Mouse (Mus musculus) ZHBTc4 (cell line): ENCODE data around the gene Got2.

Experiments used
- DNase-seq: peaks from one replicate; pipeline ENCODE4 v3.0.0-alpha.2; 2011; ENCODE audit warnings: low read depth, low spot score

The Got2 gene

DNA sequence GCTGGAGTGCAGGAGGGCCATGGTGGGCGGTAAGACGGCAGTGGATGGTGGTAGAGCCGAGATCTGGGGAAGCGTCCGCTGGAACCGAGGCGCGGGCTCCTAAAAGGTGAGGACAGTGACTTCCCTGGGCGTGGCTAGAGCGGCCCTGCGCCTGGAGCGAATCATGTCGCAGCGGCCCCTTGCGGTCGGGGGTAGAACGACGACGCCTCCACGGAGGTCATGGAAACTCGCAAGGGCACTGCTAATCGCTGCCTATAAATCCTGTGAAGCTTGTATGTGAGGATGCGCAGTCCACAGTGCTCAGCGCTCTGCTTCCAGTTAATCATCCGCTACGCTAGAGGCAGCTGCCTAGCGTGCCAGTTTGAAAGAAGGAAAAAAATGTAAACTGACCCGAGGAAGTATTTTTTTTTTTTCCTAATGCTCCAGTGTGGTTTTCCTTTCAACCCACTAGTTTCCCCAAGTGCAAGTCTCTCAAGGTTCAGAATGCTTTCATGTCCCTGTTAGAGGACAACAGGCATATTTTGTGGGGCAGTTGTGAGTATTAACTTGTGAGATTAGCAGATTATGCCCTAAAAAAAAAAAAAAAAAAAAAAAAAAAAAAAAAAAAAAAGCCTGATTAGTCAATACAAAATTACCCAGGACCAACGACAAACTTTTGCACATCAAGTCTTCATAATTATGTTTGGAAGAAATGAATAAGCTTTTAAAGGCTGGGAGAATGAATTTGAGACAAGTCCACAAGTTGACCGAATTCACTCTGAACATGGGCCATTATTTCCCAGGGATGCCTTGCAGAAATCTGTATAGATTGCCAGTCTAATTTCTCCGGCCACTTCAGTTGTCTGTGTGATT lies at the start of gene Got2:
Gene Got2, minus strand, starts transcription at position 263 of the 852 bp plus-strand sequence.
- peak; percentile 97 for DNase-seq

DNA sequence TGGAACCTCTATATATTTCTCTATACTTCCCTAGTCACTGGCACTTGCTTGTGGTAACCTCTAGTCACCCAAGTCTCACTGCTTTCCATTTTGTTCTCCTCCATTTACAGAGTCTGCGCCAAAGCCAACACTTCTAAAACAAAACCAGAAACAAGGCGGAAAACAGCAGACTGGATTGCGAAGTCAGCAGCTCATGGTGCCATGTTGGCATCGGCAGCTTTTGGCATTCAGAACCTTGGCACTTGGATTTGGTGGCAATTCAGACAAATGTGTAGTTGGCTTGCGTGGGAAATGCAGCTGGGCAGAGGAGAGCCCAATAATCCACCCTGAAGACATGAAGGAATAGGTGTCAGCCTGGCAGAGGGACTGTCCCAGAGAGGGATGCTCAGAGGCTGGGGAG lies 44.5 kb upstream of the Got2 start:
- DNase-seq = no peak

DNA sequence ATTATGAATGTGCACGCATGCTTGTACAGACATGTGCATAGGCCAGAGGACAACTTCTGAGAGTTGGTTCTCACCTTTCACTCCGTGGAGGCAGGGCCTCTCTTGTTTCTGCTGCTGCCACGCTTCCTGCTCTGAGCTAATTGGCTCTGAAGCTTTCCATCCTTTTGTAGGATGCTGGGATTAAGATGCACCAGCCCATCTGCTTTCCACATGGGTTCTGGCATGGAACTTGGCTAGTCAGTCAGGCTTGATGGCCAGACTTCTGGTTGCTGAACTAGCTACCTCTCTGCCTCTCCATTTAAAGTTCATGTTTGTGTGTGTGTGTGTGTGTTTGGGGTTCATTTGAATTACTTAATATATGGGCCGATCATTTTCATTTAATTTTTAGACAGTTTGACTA lies 41.5 kb upstream of the Got2 start:
- DNase-seq = no peak

DNA sequence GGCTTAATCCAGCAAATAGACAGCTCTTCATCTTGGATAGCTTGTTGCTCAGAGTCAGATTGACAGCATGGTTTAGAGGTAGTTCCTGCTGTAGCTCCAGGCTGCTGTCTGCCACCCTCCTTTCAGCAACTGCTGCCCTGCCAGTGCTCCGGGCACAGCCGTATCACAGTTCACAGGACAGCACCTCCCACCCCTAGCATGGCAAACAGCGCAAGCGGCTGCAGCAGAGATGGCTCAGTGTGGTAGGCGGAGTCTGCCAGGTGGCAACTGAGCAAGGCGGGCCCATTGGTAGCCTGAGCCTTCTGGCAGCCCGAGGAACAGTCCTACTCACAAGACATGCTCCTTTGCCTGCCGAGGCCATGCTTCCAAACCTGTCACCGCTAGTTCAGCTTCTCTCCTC lies 27.8 kb upstream of the Got2 start:
- peak; percentile 80 for DNase-seq

DNA sequence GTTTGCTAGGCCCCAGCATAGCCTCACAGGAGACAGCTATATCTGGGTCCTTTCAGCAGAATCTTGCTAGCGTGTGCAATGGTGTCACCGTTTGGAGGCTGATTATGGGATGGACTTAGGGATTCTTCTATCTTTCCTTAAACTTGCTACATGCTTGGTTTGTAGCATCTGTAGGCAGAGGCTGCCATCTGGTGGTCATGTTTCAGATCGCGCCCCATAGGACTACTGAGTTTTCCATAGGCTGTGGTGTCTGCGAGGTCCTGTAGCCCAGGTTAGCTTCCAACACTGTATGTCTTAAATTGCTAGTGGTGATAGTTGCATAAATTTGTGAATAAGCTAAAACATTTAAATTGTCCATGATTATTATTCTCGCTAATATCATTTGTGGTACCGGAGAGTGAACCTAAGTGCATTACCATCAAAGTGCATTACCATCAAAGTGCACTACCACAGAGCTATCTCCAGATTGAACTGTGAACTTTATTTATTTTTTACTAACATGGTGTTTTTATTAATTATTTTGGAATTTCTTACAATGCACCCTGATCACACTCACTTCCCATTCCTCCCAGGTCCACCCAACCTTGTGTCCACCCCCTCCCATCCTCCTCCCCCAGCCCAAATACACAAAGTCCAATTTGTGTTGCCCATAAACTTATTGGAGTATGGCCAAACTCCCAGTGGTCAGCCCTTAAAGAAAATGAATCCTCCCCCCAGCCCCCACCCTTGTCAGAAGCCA lies 26.7 kb upstream of the Got2 start:
- peak; percentile 86 for DNase-seq

DNA sequence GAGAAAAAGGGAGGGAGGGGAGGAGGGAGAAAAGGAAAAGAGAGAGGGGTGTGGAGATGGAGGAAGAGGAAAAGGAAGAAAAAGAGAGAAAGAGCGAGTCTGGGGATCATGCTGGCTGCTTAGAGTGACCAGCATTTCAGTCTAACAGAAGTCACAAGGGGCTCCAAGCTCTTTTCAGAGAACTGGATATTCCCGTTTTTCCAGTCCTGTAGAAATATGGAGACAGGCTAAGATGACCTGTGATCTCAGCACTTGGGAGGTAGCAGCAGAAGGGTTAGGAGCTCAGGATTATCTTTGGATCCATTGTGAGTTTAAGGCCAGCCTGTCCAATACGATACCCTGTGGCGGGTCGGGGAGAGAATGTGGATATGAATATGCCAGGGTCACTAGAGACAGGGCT lies 22.9 kb upstream of the Got2 start:
- no peak for DNase-seq

DNA sequence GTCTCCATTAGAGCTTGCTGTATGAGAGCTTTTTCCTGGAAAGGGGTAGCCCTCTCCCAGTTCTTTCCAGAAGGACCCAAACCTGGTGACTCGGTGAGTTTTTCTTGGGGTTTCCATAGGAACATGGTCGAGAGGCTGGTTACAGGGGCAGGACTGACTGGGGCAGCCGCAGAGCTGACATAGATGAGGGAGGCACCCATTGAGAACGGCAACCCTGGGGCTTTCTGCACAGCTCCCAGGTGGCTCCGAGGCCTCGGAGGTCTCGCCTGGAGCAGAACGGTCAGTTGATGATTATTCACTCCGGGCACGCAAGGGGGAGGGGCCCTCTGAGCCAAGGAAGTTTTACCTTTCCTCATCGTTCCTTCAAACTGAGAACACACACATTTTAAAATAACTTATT lies 19.5 kb upstream of the Got2 start:
- DNase-seq = no peak

DNA sequence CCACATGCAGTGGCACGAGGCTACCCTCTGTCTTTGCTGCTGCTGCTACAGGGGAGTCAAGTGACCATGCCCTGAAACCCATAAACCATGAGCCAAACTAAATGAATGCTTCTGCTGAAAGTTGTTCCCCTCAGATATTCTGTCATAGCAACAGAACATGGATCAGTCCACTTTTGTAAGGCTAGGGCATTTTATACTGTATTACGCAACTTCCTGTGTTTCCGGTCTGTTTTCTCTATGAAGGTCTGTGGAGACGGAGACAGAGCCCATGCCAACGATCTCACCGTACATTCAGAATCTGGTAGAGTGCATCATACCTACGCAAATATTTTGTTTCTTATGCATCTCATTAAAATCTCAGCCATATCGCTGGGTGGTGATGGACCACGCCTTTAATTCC lies 18.4 kb upstream of the Got2 start:
- no peak for DNase-seq

DNA sequence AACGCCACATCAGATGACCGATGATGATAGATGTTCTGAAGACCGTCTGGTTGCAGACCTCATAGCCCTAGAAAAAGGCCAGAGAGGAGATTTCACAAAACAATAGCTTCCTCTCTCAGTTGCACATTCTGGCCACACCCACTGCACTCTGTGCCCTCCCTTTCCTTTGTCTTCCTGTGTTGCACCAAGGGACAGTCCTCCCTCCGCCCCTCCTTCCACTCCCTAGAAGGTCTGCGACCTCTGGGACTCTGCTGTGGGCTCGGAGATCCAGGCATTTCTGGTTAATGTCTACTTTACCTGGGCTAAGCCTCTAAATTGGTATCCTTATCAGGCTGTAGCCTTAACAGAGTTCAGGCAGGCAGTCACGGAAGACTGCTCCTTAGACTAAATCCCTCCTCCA lies 13.5 kb upstream of the Got2 start:
- DNase-seq = peak; percentile 88

DNA sequence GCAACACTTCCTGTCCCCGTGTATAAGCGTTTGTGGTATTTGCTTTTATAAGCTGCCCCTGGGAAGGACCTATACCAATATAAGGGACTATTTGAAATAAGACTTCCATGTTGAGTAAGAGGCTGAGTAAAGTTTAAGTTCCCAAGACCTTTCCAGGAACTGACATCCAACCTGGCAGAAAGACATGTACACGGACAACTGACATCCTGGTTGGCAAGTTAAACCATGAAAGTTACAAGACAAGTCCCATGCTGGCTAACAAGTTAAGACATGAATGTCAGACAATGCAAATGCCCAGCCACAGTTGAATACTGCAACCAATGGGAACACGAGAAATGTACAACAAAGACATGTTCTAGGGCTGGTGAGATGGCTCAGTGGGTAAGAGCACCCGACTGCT lies 5.4 kb upstream of the Got2 start:
- no peak for DNase-seq

DNA sequence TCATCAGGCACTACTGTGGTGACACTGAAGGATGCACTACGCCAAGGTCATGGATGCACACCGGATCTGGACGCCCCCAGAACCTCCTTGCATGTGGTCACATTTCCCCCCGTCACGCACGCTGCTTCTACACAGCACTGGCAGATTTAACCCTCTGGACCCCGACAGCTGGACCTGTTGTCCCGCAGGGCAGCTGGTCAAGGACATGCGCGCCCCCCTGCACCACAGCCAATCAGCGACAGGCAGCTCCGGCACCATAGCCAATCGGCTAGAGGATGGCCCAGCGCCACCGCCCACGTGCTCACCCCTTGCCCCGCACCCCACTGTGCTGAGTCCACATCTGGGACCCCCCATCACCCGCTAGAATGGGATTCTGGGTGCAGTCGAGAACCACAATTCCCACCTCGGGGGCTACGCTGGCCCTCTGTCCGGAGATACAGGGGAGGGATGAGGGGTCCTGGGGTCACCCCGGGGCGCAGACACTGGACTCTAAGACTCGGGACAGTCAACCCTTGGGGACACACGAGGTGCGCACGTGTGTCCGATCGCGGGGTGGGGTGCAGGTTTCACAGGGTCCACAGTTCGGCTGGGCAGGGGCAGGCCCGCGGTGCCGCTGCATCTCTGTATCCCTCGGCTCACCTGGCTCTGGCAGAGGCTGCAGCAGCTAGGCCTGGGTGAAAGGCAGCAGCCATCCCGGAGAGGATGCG lies 616 bp downstream of the Got2 start:
- DNase-seq = peak; percentile 37

DNA sequence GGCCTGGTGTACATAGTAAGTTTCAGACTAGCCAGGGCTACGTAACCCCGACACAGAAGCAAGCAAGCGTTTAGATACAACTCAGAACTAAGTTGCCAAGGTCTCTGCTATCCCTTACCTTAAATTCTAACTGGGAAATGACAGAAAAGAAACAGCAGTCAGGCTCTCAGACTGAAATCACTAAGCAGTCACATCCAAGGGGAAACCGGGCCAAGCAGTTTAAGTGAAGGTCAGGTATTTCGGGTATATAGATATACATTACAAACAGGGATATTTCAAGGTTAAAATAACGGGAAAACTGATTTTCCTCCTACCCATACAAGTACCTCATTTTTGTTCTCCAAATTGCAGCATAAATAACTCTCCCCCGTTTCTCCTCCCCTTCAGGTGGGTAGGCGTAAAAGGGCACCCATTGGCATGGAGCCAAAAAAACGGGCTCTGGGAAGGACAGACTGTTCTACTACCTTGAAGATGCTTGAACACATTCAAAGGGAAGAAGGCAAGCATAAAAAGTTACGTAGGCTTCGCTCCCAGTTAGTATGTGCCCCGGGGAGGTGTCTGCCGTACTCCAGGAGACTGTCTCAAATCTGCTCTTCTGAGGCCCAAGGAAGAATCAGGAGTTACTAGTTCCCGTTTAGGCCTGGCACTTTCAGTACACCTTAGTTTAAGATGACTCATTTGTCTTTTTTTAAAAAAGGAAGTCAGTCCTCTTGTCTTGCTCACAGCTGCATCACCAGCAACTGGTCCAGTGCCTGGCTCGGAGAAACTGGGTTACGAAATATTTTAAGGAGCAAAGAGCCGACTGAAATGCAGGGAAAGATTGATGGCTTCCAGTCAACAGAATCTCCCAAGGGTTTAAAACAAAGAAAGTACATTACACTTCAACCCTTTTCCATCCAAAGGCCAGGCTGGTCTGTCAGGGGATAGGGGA lies 1.4 kb downstream of the Got2 start:
- DNase-seq = no peak

DNA sequence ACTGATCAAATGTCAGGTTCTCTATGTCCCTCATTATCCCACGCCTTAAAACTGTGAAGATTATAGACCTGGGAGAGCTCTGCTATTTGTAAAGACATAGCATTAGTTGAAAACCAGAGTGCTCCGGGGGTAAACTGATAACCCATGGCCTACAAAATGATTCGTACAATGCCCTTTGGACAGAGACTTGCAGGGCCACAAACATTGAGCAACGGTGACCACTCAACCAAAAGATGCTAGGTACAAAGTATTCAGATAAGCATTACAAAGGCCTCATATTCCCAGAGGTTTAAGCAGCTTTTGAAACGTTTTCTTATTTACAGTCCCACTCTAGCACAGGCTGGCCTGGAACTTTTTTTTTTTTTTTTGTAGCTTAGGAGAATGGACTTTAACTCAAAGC lies 2.4 kb downstream of the Got2 start:
- DNase-seq = no peak

DNA sequence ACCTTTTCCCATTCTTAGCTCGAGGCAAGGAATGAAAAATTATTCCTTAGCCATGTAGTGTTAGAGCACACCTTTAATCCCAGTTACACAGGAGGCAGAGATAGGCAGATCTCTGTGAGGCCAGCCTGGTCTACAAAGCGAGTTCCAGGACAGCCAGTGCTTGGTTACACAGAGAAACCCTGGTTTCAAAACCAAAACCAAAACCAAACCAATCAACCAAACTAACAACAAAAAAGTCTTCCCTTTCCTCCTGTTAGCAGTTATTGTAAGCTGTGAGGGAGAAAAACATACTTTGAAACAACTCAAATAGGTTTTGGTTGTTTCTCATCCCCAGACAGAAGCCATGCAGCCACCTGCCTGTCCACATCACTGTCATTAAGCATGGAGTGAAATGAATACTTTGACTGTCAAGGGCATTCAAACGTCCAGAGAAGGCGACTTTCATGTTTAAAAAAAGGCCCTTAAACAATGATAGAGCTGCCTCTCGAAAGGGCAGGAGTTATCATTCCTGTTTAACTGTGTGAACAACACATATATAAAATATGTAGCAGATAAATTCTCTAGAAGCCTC lies 3.0 kb downstream of the Got2 start:
- no peak for DNase-seq

DNA sequence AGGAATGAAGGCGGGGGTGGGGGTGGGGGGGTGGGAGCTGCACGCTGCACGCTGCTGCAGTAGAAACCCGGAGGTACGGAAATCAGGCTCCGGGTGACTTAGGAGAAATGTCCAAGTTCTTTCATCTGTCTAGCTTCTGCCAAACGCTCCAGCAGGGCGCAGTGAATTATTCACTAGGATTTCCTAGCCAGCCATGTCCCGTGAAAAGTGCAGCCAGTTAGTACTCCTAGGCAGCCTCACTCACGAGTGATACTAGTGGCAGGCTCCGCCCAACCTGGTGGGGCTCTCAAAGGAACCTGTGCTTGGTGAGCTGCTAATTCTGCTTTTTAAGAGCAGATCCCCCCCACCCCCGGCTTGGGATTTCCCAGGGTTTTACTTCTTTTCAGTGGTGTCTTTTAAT lies 3.9 kb downstream of the Got2 start:
- no peak for DNase-seq

DNA sequence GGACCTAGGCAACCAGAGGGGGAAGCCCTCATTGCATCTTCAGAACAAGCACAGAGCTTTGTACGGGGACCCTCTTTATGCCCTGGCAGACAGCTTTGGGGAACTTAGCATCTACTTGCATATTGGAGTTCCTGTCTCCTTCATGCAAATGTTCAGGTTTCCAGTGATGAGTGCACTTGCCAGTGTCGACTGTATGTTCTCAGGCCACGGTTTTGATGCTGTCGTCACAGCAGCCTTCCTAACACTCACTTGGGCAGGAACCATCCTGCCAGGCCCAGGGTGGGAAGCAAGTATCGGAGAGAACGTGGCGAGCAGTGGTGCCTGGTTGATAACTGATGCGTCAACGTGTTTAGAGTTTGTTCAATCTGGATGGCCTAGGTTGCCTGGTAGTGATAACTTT lies 6.2 kb downstream of the Got2 start:
- DNase-seq = no peak

DNA sequence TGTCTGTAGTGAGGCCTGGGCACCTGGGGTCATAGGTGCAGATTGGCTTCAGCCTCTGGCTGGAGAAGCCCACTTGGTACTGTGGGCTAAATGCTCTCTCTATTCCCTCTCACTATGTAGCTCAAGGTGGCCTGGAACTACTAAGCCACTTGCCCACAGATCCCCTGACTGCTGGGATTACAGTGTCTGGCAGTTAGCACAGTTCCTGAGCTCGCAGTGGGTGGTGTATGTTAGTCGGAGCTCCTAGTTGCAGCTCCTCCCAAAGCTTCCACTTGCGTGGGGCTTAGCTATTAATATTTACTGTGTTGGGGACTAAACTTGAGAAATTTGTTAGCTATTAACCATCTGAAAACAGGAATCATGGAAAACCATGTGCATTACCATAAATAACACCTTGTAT lies 6.8 kb downstream of the Got2 start:
- no peak for DNase-seq

DNA sequence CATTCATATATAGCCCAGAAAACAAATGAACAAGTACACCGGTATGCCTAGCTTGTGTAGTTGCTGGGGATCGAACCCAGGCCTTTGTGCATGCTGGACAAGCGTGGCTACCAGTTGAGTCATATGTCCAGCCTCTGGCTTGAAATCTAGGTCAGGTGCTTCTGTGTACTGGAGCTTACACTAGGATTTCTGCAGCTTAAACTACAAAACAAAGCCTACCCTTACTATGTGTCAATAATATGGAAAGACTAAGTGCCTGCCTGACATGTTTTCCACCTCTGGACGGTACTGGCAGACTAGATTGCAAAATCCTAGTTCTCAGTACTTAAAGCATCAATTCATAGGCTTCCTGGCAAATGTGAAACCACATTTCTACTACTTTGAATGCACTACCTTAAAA lies 8.5 kb downstream of the Got2 start:
- DNase-seq = no peak

DNA sequence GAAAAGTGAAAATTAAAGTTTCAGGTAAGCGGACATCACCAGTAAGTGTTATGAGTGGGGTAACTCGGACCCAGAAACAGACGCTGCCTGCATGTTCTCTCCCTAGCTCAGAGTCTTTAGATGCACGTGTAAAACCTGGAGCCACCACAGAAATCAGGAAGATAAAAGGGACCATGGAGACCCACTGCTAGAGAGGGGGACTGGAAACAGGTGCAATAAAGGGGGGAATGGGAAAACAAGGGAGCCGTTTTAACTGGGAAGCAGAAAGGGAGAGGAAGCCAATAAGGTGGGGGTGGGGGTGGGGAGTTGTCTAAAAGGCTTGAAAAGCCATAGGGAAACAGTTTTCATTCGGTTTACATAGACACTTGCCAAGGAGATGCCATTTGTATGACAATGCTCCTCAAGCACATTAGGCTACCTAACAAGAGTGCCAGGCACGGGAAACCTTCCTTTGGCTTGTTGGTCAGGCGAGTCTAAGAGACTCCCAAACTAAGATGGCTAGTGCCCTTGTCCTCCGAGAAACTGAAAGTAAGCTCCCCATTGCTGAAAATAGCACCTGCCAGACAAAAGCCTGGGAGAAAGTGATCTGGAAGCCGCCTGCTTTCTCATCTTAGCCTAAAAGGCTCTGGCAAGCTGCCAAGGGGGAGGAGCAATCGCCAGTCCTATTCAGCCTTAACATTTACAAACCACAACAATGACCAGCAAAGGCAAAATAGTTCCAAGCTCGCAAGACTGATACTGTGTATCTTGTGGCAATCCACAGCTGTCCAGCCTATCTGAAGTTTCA lies 10.0 kb downstream of the Got2 start:
- peak; percentile 87 for DNase-seq

DNA sequence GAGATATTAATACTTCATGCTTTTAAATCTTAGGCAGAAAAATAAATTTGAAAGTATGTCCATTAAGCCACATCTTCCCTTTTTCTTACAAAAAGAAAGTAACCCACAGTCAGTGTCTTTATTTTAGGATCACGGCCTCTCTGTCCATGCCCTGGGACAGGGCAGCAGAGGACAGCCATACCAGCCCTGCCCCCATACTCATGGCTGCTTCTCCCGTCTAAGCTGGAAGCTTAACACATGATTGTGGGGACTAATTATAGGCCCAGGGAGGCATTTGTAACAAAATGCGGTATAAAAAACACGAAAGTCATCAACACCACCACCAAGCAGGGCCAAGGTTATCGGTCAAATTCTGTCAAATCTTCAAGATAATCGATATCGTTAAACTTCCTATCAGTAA lies 13.1 kb downstream of the Got2 start:
- no peak for DNase-seq
